Mouse (Mus musculus): Measurements from ENCODE around the gene Chil4.

Gene Chil4

GRCm38 (mm10) chr3:106154413-106154812 lies 64.9 kb downstream of the Chil4 start:
- no peak for DNase-seq

All from kidney, postnatal 25 days (tissue).